Mouse (Mus musculus): ENCODE measurements around the gene Ppp2r5a. TPM values are rescaled to one million over a fixed set of nuclear protein-coding genes. Genes with fewer than 3 reads are reported as not detected.
A peak's percentile ranks its signal among the peaks of the same experiment; 100 is the strongest.

Gene Ppp2r5a
- polyA plus RNA-seq, 1 experiment from 2014 or later, result 21.8 TPM

GRCm38 (mm10) chr1:191356936-191357335 lies 46.1 kb downstream of the Ppp2r5a start:
- WGBS, result 38% methylated on average over 1 of the region's 1 CpGs
- Histone ChIP-seq H3K9me3 (no peaks in the 10 kb centered on the region), H3K27me3 (ENCODE audit: insufficient read depth, poor library complexity, severe bottlenecking) (no peaks in the 10 kb centered on the region), H3K4me1 (no peaks in the 10 kb centered on the region), H3K4me3 (no peak overlapping the region), H3K27ac (no peak overlapping the region), H3K36me3 (peaks cover 86% of the 10 kb centered on the region)
- no peak for DNase-seq (ENCODE audit: low spot score)

GRCm38 (mm10) chr1:191353836-191354235 lies 49.2 kb downstream of the Ppp2r5a start:
- Histone ChIP-seq H3K9me3 (no peaks in the 10 kb centered on the region), H3K27ac (no peak overlapping the region), H3K27me3 (ENCODE audit: insufficient read depth, poor library complexity, severe bottlenecking) (no peaks in the 10 kb centered on the region), H3K4me3 (no peak overlapping the region), H3K36me3 (peaks cover 81% of the 10 kb centered on the region), H3K4me1 (peaks cover 17% of the 10 kb centered on the region)
- no peak for DNase-seq (ENCODE audit: low spot score)
- 77% methylated on average over 4 of the region's 4 CpGs for WGBS

GRCm38 (mm10) chr1:191352786-191353488 lies 50.1 kb downstream of the Ppp2r5a start:
- Histone ChIP-seq H3K4me1 (peaks cover 26% of the 10 kb centered on the region), H3K36me3 (peaks cover 72% of the 10 kb centered on the region), H3K4me3 (no peak overlapping the region), H3K9me3 (no peaks in the 10 kb centered on the region), H3K27me3 (ENCODE audit: insufficient read depth, poor library complexity, severe bottlenecking) (no peaks in the 10 kb centered on the region), H3K27ac (no peak overlapping the region)
- WGBS, result 73% methylated on average over 14 of the region's 14 CpGs
- DNase-seq (ENCODE audit: low spot score), result no peak

- Histone ChIP-seq H3K4me3 (no peak overlapping the region), H3K4me1 (peaks cover 32% of the 10 kb centered on the region), H3K36me3 (peaks cover 70% of the 10 kb centered on the region), H3K9me3 (no peaks in the 10 kb centered on the region), H3K27ac (no peak overlapping the region), H3K27me3 (ENCODE audit: insufficient read depth, poor library complexity, severe bottlenecking) (no peaks in the 10 kb centered on the region)
- 95% methylated on average over 5 of the region's 5 CpGs for WGBS
- no peak for DNase-seq (ENCODE audit: low spot score)
Observed at GRCm38 (mm10) chr1:191350355-191350754, 52.7 kb downstream of the Ppp2r5a start.

GRCm38 (mm10) chr1:191349486-191350037 lies 53.5 kb downstream of the Ppp2r5a start:
- H3K36me3 ChIP-seq, result peaks cover 70% of the 10 kb centered on the region
- 65% methylated on average over 23 of the region's 23 CpGs for WGBS
- peak overlapping the region; percentile 30; the same call in 1 of the 2 replicates for H3K27ac ChIP-seq
- DNase-seq (ENCODE audit: low spot score), result no peak
- H3K9me3 ChIP-seq, result no peaks in the 10 kb centered on the region
- peaks cover 32% of the 10 kb centered on the region for H3K4me1 ChIP-seq
- no peaks in the 10 kb centered on the region for H3K27me3 ChIP-seq (ENCODE audit: insufficient read depth, poor library complexity, severe bottlenecking)
- no peak overlapping the region for H3K4me3 ChIP-seq

GRCm38 (mm10) chr1:191348996-191349395 lies 54.1 kb downstream of the Ppp2r5a start:
- DNase-seq (ENCODE audit: low spot score), result no peak
- H3K9me3 ChIP-seq, result no peaks in the 10 kb centered on the region
- peaks cover 32% of the 10 kb centered on the region for H3K4me1 ChIP-seq
- H3K4me3 ChIP-seq, result peak overlapping the region; percentile 8; the same call in 1 of the 2 replicates
- peak overlapping the region; percentile 30; the same call in 1 of the 2 replicates for H3K27ac ChIP-seq
- H3K27me3 ChIP-seq (ENCODE audit: insufficient read depth, poor library complexity, severe bottlenecking), result no peaks in the 10 kb centered on the region
- peaks cover 67% of the 10 kb centered on the region for H3K36me3 ChIP-seq
- WGBS, result 12% methylated on average over 5 of the region's 5 CpGs

- Histone ChIP-seq H3K36me3 (peaks cover 67% of the 10 kb centered on the region), H3K4me3 (peak overlapping the region; percentile 8; the same call in 1 of the 2 replicates), H3K9me3 (no peaks in the 10 kb centered on the region), H3K4me1 (peaks cover 36% of the 10 kb centered on the region), H3K27ac (peak overlapping the region; percentile 30; the same call in 1 of the 2 replicates), H3K27me3 (ENCODE audit: insufficient read depth, poor library complexity, severe bottlenecking) (no peaks in the 10 kb centered on the region)
- DNase-seq (ENCODE audit: low spot score), result no peak
- WGBS, result 64% methylated on average over 2 of the region's 2 CpGs
Observed at GRCm38 (mm10) chr1:191348592-191348991, 54.5 kb downstream of the Ppp2r5a start.

GRCm38 (mm10) chr1:191347602-191348001 lies 55.5 kb downstream of the Ppp2r5a start:
- H3K4me1 ChIP-seq, result peaks cover 37% of the 10 kb centered on the region
- 78% methylated on average over 8 of the region's 8 CpGs for WGBS
- no peak overlapping the region for H3K27ac ChIP-seq
- H3K9me3 ChIP-seq, result no peaks in the 10 kb centered on the region
- H3K4me3 ChIP-seq, result no peak overlapping the region
- H3K36me3 ChIP-seq, result peaks cover 66% of the 10 kb centered on the region
- no peak for DNase-seq (ENCODE audit: low spot score)
- H3K27me3 ChIP-seq (ENCODE audit: insufficient read depth, poor library complexity, severe bottlenecking), result no peaks in the 10 kb centered on the region

- no peak for DNase-seq (ENCODE audit: low spot score)
- 74% methylated on average over 4 of the region's 4 CpGs for WGBS
- Histone ChIP-seq H3K9me3 (no peaks in the 10 kb centered on the region), H3K4me3 (no peak overlapping the region), H3K4me1 (peaks cover 21% of the 10 kb centered on the region), H3K36me3 (peaks cover 80% of the 10 kb centered on the region), H3K27ac (no peak overlapping the region), H3K27me3 (ENCODE audit: insufficient read depth, poor library complexity, severe bottlenecking) (no peaks in the 10 kb centered on the region)
Observed at GRCm38 (mm10) chr1:191340530-191340929, 62.5 kb downstream of the Ppp2r5a start.

GRCm38 (mm10) chr1:191339876-191340275 lies 63.2 kb downstream of the Ppp2r5a start:
- no peak for DNase-seq (ENCODE audit: low spot score)
- no peak overlapping the region for H3K4me3 ChIP-seq
- H3K27me3 ChIP-seq (ENCODE audit: insufficient read depth, poor library complexity, severe bottlenecking), result no peaks in the 10 kb centered on the region
- H3K9me3 ChIP-seq, result no peaks in the 10 kb centered on the region
- H3K27ac ChIP-seq, result no peak overlapping the region
- peaks cover 74% of the 10 kb centered on the region for H3K36me3 ChIP-seq
- H3K4me1 ChIP-seq, result peaks cover 21% of the 10 kb centered on the region
- WGBS, result 80% methylated on average over 2 of the region's 2 CpGs

GRCm38 (mm10) chr1:191334500-191334899 lies 68.6 kb downstream of the Ppp2r5a start:
- H3K27ac ChIP-seq, result no peak overlapping the region
- no peaks in the 10 kb centered on the region for H3K9me3 ChIP-seq
- 71% methylated on average over 5 of the region's 5 CpGs for WGBS
- DNase-seq (ENCODE audit: low spot score), result peak; percentile 59
- H3K4me1 ChIP-seq, result peaks cover 9% of the 10 kb centered on the region; the same call in 1 of the 2 replicates
- H3K36me3 ChIP-seq, result peaks cover 61% of the 10 kb centered on the region
- no peak overlapping the region for H3K4me3 ChIP-seq
- no peaks in the 10 kb centered on the region for H3K27me3 ChIP-seq (ENCODE audit: insufficient read depth, poor library complexity, severe bottlenecking)

- no peaks in the 10 kb centered on the region for H3K9me3 ChIP-seq
- peaks cover 40% of the 10 kb centered on the region for H3K36me3 ChIP-seq
- WGBS, result 82% methylated on average over 4 of the region's 4 CpGs
Observed at GRCm38 (mm10) chr1:191330356-191330755, 72.7 kb downstream of the Ppp2r5a start.

GRCm38 (mm10) chr1:191328019-191328441 lies 75.0 kb downstream of the Ppp2r5a start:
- H3K27ac ChIP-seq, result no peak overlapping the region

More at GRCm38 (mm10) chr1:191330356-191330755, 72.7 kb downstream of the Ppp2r5a start:
- no peaks in the 10 kb centered on the region for H3K27me3 ChIP-seq (ENCODE audit: insufficient read depth, poor library complexity, severe bottlenecking)
- H3K4me1 ChIP-seq, result peaks cover 24% of the 10 kb centered on the region
- H3K27ac ChIP-seq, result no peak overlapping the region
- no peak for DNase-seq (ENCODE audit: low spot score)
- no peak overlapping the region for H3K4me3 ChIP-seq

More at GRCm38 (mm10) chr1:191328019-191328441, 75.0 kb downstream of the Ppp2r5a start:
- 86% methylated on average over 8 of the region's 8 CpGs for WGBS
- H3K4me3 ChIP-seq, result no peak overlapping the region
- no peaks in the 10 kb centered on the region for H3K27me3 ChIP-seq (ENCODE audit: insufficient read depth, poor library complexity, severe bottlenecking)
- peaks cover 24% of the 10 kb centered on the region; the same call in 1 of the 2 replicates for H3K36me3 ChIP-seq
- DNase-seq (ENCODE audit: low spot score), result no peak
- H3K9me3 ChIP-seq, result no peaks in the 10 kb centered on the region
- H3K4me1 ChIP-seq, result peaks cover 24% of the 10 kb centered on the region

Measured in heart, embryonic 10.5 days (tissue).